Mouse (Mus musculus): ENCODE measurements around the gene Elk3. TPM values are rescaled to one million over a fixed set of nuclear protein-coding genes. Genes with fewer than 3 reads are reported as not detected.

Gene Elk3
- polyA plus RNA-seq, 1 experiment = 10.8 TPM

DNA sequence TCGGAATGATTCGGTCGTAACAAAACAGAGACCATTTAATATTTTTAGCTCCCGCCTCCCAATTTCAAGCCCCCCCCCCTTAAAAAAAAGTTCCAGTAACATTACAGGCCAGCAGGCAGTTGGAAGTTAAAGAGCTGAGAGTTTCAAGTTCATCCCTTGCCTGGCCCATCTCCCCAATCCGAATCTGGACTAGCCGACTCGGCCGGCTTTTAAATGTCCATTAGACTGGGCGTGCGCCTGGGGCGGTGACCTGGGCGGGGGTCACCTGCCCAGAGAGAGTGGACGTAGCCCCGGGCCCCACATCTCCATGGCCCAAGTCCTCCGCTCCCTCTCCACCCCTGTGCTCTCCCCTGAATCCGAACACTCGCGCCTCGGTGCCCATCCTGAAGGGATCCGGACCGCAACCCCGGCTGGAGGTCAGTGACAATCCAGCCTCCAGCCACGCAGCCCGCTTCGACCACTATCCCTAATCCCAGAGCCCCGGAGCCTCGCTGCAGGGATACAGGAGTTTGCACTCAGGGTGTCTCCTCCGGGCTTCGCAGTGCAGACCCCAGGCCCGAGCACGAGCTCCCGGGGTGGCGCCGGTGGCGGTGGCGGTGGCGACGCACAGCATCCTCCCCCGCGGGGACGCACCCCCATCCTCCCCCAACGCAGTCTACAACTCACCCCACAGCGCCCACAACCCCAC, 857 bp downstream of the Elk3 start:
- TF ChIP-seq CTCF (IDR thresholded peaks at IDR 0.05; ENCODE audit: extremely low read depth, insufficient read length, insufficient replicate concordance, low read depth, low read length) (no peak), POLR2A (IDR thresholded peaks at IDR 0.05; ENCODE audit: low read depth, low read length) (no peak)
- Histone ChIP-seq H3K4me3 (ENCODE audit: low read depth, low read length) (peak overlapping the region; percentile 94), H3K4me1 (ENCODE audit: control insufficient read depth, insufficient read depth, insufficient read length, low read length) (peaks cover 2% of the 10 kb centered on the region; the same call in 1 of the 2 replicates), H3K27ac (ENCODE audit: insufficient read depth, low read depth, low read length) (peak overlapping the region; percentile 67), H3K27me3 (ENCODE audit: control insufficient read depth, insufficient read depth, low read length) (peaks cover 21% of the 10 kb centered on the region), H3K36me3 (ENCODE audit: control insufficient read depth, insufficient read depth, low read length) (no peaks in the 10 kb centered on the region)
- WGBS = 1% methylated on average over 43 of the region's 43 CpGs

DNA sequence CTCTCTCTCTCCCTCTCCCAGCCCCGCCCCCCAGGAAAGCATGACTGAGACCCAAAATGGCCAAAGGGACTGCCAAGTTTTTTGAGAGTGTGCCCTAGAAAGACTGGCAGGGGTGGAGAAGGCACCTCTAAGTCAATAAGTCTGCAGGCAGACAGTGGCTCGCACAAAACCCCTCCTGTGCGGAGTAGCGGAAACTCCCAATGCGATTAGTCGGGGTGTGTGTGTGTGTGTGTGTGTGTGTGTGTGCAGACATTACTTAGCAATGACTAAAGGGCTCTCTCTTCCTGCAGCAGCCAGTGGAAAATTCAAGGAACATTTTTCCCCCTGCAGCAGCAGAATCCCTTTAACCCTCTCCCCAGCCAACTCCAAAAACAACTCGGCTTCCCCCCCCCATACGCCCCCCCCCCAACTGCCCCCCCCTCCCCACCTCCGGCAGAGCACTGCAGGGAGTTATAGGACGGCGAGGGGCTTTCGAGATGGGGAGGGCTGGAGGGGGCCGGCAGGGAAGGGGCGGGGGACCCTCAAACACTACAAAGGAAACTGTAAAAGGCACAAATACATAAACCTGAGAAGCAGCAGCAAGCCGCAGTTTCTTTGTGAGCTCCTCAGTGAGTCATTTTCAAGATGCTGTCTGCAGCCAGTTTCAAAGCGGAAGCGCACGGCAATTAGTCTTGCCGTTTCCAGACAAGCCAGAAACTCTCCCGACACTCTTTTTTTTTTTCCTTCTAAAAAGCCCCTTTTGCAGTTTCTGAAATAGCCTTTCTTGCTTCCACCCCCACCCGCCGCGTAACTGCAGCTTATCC, 1.6 kb downstream of the Elk3 start:
- H3K27me3 ChIP-seq (ENCODE audit: control insufficient read depth, insufficient read depth, low read length) = peaks cover 21% of the 10 kb centered on the region
- WGBS = 1% methylated on average over 20 of the region's 23 CpGs
- H3K4me3 ChIP-seq (ENCODE audit: low read depth, low read length) = peak overlapping the region; percentile 94
- H3K4me1 ChIP-seq (ENCODE audit: control insufficient read depth, insufficient read depth, insufficient read length, low read length) = peaks cover 2% of the 10 kb centered on the region; the same call in 1 of the 2 replicates
- H3K36me3 ChIP-seq (ENCODE audit: control insufficient read depth, insufficient read depth, low read length) = no peaks in the 10 kb centered on the region
- H3K27ac ChIP-seq (ENCODE audit: insufficient read depth, low read depth, low read length) = peak overlapping the region; percentile 67
- TF ChIP-seq POLR2A (IDR thresholded peaks at IDR 0.05; ENCODE audit: low read depth, low read length) (no peak), CTCF (IDR thresholded peaks at IDR 0.05; ENCODE audit: extremely low read depth, insufficient read length, insufficient replicate concordance, low read depth, low read length) (no peak)

DNA sequence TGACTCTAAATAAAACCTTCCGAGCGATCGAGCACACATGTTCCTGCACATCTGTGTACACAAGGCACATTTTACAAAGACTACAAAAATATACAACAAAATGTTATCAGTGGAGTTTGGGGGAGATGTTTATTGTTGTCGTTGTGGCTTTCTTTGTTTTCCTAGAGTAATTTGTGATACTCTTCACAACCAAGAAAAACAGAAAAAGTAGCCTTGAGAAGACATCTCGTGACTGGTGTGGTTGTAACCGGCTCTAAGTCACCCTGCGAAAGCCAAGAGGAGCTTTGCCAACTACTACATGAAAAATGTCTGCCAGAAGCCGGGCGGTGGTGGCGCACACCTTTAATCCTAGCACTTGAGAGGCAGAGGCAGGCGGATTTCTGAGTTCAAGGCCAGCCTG, 4.6 kb downstream of the Elk3 start:
- peaks cover 2% of the 10 kb centered on the region; the same call in 1 of the 2 replicates for H3K4me1 ChIP-seq (ENCODE audit: control insufficient read depth, insufficient read depth, insufficient read length, low read length)
- H3K4me3 ChIP-seq (ENCODE audit: low read depth, low read length) = no peak overlapping the region
- TF ChIP-seq POLR2A (IDR thresholded peaks at IDR 0.05; ENCODE audit: low read depth, low read length) (no peak), CTCF (IDR thresholded peaks at IDR 0.05; ENCODE audit: extremely low read depth, insufficient read length, insufficient replicate concordance, low read depth, low read length) (no peak)
- peaks cover 17% of the 10 kb centered on the region for H3K27me3 ChIP-seq (ENCODE audit: control insufficient read depth, insufficient read depth, low read length)
- WGBS = 79% methylated on average over 11 of the region's 11 CpGs
- no peak overlapping the region for H3K27ac ChIP-seq (ENCODE audit: insufficient read depth, low read depth, low read length)
- H3K36me3 ChIP-seq (ENCODE audit: control insufficient read depth, insufficient read depth, low read length) = no peaks in the 10 kb centered on the region

DNA sequence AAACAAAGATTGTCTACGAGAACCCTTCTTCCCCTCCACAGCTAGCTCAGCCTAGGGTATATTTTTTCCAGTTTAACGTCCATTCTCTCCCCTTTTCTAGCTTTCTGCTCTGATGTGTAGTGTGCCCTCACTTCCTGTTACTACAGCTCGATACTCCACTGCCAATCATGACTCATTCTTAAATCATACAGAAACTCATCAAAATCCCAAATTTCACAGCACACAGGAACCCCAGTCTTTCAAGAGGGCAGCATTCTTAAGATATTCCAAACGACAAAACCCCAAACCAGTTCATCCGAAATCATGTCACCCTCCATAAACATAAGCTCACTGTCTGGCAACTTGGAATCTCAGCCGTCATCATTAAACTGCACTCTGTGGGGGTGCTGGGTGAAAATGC, 5.0 kb downstream of the Elk3 start:
- Histone ChIP-seq H3K27ac (ENCODE audit: insufficient read depth, low read depth, low read length) (no peak overlapping the region; the same call in 1 of the 2 replicates), H3K4me3 (ENCODE audit: low read depth, low read length) (no peak overlapping the region), H3K4me1 (ENCODE audit: control insufficient read depth, insufficient read depth, insufficient read length, low read length) (peaks cover 2% of the 10 kb centered on the region; the same call in 1 of the 2 replicates), H3K27me3 (ENCODE audit: control insufficient read depth, insufficient read depth, low read length) (peaks cover 12% of the 10 kb centered on the region), H3K36me3 (ENCODE audit: control insufficient read depth, insufficient read depth, low read length) (no peaks in the 10 kb centered on the region)
- 55% methylated on average over 6 of the region's 6 CpGs for WGBS
- TF ChIP-seq CTCF (IDR thresholded peaks at IDR 0.05; ENCODE audit: extremely low read depth, insufficient read length, insufficient replicate concordance, low read depth, low read length) (no peak), POLR2A (IDR thresholded peaks at IDR 0.05; ENCODE audit: low read depth, low read length) (no peak)

DNA sequence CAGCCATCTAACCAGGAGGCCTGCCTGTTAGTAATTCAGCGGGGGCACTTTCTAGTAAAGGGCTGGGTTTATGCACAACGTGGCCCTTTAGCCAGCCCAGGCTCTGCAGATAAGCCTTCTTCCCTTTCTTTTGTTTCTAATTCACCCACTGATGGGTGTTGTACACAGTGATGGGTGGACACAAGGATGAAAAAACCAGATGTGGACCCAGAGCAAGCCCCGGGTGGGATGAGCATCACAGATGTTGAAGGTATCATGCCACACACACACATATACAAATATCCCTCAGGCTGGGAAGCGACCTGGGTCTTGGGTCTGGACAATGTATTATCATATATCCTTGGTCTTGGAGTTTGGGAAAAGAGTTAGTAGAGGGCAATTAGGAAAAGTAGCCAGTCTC, 7.7 kb downstream of the Elk3 start:
- Histone ChIP-seq H3K4me1 (ENCODE audit: control insufficient read depth, insufficient read depth, insufficient read length, low read length) (no peaks in the 10 kb centered on the region), H3K27ac (ENCODE audit: insufficient read depth, low read depth, low read length) (no peak overlapping the region), H3K4me3 (ENCODE audit: low read depth, low read length) (no peak overlapping the region), H3K36me3 (ENCODE audit: control insufficient read depth, insufficient read depth, low read length) (no peaks in the 10 kb centered on the region), H3K27me3 (ENCODE audit: control insufficient read depth, insufficient read depth, low read length) (no peaks in the 10 kb centered on the region; the same call in 1 of the 2 replicates)
- TF ChIP-seq CTCF (IDR thresholded peaks at IDR 0.05; ENCODE audit: extremely low read depth, insufficient read length, insufficient replicate concordance, low read depth, low read length) (no peak), POLR2A (IDR thresholded peaks at IDR 0.05; ENCODE audit: low read depth, low read length) (no peak)
- whole genome bisulfite sequencing = 64% methylated on average over 4 of the region's 4 CpGs

DNA sequence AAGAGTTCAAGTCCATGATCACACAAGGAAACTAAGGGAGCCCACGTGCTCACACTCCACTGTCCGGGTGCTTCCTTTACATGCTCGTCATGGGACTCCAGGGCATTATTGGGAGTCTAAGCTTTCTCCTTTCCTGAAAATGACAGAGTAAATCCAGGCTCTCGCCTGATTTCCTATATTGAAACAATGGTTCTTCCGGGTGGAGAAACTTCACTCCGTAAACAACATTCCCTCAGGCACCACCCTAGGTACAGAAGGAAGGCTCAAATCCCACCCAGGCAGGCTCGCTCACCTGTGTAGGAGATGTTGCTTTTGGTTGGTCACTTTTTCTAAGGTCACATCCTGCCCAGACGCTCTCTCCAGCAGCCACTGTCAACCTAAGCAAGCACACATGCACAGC, 9.1 kb downstream of the Elk3 start:
- no peaks in the 10 kb centered on the region for H3K4me1 ChIP-seq (ENCODE audit: control insufficient read depth, insufficient read depth, insufficient read length, low read length)
- no peak for TF ChIP-seq POLR2A (IDR thresholded peaks at IDR 0.05; ENCODE audit: low read depth, low read length)
- no peak for TF ChIP-seq CTCF (IDR thresholded peaks at IDR 0.05; ENCODE audit: extremely low read depth, insufficient read length, insufficient replicate concordance, low read depth, low read length)
- H3K27ac ChIP-seq (ENCODE audit: insufficient read depth, low read depth, low read length) = no peak overlapping the region; the same call in 1 of the 2 replicates
- H3K4me3 ChIP-seq (ENCODE audit: low read depth, low read length) = no peak overlapping the region
- WGBS = 68% methylated on average over 8 of the region's 8 CpGs
- H3K27me3 ChIP-seq (ENCODE audit: control insufficient read depth, insufficient read depth, low read length) = no peaks in the 10 kb centered on the region; the same call in 1 of the 2 replicates
- no peaks in the 10 kb centered on the region for H3K36me3 ChIP-seq (ENCODE audit: control insufficient read depth, insufficient read depth, low read length)

DNA sequence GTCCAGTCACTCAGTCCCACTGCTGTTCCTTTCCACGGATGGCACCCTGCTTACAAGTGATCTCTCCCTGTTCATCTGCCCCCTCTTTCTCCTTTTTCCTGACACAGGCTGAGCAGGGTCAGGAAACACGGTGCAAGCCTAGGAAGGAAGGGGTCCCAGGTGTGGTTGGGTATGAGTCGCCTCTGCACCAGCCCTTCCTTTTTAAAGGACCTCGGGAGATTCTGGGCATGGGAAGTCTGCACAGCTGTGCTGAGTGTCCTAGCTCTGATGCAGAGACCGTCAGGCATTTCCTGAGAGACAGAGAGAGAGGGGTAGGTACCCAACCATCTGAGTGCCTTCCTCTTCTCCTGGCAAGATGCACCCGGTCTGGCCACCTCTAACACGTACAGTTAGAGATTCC, 12.7 kb downstream of the Elk3 start:
- TF ChIP-seq POLR2A (IDR thresholded peaks at IDR 0.05; ENCODE audit: low read depth, low read length) = no peak
- TF ChIP-seq CTCF (IDR thresholded peaks at IDR 0.05; ENCODE audit: extremely low read depth, insufficient read length, insufficient replicate concordance, low read depth, low read length) = no peak
- 43% methylated on average over 7 of the region's 7 CpGs for WGBS
- H3K27ac ChIP-seq (ENCODE audit: insufficient read depth, low read depth, low read length) = 0 out of 2 replicates have a peak overlapping the region, but pooled peaks have one; percentile 9

More for the DNA sequence above, 12.7 kb downstream of the Elk3 start:
- Histone ChIP-seq H3K27me3 (ENCODE audit: control insufficient read depth, insufficient read depth, low read length) (no peaks in the 10 kb centered on the region; the same call in 1 of the 2 replicates), H3K4me3 (ENCODE audit: low read depth, low read length) (no peak overlapping the region), H3K4me1 (ENCODE audit: control insufficient read depth, insufficient read depth, insufficient read length, low read length) (no peaks in the 10 kb centered on the region), H3K36me3 (ENCODE audit: control insufficient read depth, insufficient read depth, low read length) (no peaks in the 10 kb centered on the region)

Data from small intestine, adult 2 months (tissue).